Mouse (Mus musculus) mesoderm, embryonic 11.5 days (tissue): ENCODE measurements at regions not wholly inside any gene's neighbourhood (a gene's known extent, or its start where the extent isn't known, plus 50 kb on each side); places are given as distances from the start of the nearest gene placed in this dataset.
A peak's percentile ranks its signal among the peaks of the same experiment; 100 is the strongest.

ENCODE experiments used
- DNase-seq: peaks from one replicate; pipeline ENCODE4 v3.0.0-alpha.2; 2012; ENCODE audit warnings: low read depth, low spot score

DNA sequence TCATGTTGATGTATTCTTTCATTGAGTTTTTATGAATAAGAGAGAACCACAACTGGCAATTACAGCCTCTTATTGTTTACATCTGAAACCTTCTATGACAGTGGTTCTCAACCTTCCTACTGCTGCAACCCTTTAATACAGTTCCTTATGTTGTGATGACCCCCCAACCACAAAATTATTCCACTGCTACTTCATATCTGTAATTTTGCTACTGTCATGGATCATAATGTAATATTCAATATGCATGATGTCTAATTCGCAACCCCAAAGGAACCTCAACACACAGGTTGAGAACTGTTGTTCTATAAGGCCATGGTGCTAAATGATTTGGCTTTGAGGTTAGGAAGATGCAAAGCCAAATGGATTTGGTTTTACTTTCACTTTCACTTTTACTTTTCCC is 227.9 kb upstream of the Zic4 start:
- no peak for DNase-seq

DNA sequence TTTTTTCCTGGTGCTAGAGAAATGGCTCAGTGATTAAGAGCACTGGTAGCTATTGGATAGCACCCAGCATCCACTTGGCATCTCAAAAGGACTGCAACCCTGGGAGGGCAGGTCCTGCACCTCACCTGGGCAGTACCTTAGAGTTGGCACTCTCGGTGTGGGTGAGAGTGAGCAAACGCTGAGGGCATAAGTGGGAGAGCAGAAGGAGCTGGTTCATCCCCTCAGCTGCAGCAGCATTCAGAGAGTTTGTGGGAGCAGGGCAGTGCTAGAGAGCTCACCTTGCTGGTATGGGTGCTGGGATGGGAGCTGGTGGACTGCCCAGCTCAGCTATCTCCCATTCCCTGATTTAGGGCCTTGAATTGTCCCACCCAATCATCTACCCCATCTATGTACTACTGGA is 227.1 kb upstream of the Zic4 start:
- DNase-seq, result no peak

DNA sequence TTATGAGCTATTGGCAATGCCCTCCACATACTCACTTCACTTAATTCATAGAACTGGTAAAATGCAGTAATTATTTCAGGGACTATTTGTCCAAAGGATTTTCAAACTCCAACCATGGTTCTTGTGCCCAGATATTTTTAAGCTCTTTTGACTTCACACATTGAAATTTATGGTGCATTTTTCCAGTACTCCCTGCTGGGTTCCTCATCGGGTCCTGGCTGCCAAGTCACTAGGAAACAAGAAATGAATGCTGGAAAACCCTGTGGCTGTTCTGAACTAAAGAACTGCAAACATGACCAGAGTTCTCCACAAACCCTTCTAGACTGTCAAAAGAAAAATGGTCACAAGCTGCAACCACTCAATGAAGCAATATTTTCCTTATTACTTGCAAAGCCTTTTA is 221.6 kb upstream of the Zic4 start:
- DNase-seq, result no peak

DNA sequence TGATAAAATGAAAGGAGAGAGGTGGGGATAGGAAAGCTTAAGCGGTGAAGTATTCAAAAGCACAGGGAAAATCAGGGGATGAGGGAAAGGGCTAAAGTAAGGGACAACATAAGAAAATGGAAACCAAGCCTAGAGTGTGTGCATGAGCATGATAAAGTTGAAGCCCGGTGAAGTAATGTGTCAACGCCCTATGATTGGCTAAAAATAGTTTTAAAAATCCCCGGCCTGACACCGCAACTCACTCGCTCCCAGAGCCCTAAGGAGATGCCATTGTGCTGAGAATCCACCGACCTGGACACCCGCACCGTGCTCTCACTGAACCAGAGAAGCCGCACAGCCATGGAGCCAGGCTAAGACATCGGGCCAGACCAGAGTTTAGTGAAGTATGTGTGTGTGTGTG is 210.3 kb upstream of the Zic4 start:
- DNase-seq, result no peak

DNA sequence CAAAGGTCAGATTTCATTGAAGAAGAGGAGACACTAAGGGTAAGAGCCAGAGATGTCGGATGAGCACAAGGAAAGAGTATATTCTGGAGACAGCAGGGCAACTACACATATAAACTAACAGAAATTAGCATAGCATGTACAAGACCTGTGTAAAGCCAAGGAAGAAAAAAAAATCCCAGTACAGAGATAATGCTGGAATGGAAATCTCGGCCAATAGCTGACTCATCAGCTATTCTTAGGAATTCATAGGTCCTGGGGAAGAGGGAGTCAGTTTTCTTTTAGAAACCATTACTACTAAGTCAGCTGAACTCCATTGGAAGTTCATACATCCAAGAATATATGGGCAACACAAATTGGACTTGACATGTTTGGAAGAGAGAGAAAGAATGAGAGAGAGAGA is 202.9 kb upstream of the Zic4 start:
- no peak for DNase-seq

DNA sequence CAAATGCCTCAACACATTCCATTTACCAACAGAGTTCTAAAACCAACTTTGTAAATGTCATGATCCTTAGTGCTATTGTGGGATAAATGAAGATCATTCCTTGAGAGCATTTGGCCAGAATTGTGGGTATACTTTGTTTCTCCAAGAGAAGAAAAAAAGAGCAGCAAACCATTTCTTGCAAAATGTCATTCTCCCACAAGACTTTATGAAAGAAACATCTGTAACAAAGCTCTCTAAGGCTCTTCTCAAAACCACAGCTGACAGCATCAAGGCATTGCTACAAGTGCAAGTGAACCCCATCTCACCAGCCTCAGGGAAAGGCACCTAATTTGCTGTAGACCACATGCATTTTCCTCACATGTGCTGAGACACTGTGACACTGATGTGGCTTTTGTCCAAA is 194.3 kb upstream of the Zic4 start:
- DNase-seq, result peak; percentile 0

DNA sequence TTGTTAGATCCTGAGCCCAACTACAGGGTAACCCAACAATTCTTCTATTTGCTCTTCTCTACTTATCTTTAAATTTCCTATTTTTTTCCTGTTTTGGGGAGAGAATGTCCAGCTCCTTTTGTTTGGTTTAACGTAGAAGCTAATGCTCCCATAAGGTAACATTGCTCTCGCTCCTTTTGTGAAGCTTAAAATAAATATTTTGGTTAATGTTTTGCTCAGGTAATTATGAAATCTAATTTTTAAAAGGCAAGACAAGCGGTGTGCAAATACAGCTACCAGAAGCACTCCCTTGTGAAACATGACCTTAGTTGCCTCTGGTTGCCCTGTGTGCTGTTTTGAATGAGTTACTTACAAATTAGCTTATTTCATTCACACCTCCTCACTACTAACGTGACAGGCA is 169.0 kb upstream of the Zic4 start:
- no peak for DNase-seq

DNA sequence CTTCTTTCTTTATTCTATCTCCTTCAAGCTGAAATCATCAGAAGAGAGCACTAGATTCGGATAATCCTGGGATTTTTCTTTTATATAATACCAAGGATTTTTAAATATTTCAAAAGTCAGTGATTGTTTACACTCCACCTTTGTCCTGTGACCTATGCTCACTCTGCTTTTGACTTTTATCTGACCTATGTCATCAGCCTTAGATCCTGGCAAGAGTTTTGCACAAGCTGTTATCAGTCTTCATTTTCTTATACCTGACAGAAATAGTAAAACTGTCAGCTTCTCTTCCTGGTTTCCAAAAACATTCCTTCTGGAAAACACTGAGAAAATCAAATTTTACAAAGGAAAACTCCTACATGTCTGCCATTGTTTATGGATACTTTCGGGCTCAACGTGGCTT is 168.3 kb upstream of the Zic4 start:
- no peak for DNase-seq

DNA sequence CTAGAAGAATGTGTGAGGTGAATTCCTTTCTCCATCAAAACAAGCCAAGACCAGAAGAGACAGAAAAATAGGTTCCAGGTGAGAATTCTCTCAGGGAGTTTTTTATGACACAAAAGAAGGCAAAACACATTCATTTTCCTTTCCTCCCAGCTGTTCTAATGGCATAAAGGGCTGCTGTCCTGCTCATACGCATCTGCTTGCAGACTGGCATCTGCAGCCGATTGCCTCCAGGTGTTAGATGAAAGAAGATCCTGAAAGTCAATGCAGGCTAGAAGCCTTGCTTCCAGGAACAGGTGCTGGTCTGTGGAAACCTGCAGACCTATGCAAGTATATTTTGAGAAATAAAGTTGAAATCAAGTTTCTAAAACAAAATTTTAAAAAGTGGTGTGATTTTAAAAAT is 154.9 kb upstream of the Zic4 start:
- DNase-seq, result peak; percentile 59

DNA sequence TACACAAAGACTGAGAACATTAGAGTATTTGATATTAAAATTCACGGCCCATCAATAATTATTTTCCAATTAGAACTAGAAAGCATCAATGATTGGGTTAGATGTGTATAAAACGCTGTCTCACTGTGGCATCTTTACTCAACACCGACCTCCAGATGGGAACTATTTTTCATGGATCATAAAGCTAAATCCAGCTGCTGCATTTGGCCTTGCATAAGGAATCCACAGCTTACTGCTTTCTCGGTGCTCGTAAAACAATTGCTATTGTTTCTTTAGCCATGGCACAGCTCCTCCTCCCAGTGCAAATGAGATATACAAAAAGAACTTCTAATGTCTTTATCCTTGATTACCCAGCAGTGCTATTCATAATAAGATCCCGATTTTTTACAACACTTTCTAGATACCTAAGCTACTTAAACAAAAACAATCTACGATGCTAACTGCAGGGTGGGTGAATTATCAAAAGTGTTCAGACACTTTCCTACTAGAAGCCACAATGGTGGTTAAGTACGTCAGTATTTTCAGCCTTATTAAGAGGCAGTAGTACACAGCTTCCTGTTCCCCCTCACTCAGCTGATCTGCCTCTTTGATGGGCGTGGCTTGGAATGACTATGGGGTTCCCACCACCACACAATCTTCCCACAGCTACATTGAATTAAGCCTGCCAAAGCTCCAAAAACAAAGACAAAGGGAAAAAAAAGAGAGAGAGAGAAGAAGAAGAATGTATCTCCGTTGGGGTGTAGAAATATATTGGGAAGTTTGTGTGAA is 134.4 kb upstream of the Zic4 start:
- DNase-seq, result peak; percentile 17

DNA sequence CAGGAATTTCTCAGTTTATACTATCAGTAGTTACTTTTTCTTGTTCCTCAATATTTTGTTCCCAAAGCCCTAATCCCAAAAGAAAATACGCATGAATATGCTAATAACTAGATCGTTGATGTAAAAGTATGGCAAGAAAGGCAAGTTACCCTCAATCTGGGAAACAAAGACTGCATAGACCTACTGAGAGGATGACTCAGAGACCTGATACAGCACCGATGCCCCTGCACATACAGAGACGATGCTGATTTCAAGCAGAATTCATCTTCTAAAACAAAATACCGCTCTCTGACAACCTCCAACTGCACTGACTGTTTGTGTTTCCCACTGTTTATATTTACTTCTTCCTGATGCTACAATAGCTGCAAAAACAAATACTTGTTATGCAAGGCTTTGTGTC is 133.7 kb upstream of the Zic4 start:
- DNase-seq, result no peak

DNA sequence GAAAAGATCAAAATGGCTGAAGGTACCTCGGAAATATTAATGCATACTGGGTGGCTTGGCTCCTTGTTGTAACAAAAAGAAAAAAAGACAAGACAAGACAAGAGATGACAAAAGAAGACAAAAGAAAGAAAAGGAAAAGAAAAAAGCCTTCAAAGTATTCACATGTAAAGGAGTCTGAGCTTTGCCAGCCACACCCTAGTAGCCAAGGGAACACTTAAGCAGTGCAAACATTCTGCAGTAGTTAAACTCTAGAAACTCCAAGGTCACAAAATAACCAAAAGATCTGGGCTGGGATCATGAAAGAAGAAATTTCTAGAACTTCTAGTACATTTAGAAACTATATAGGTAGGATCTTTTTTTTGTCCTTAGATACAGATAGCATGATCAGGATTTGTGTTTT is 108.3 kb upstream of the Zic4 start:
- DNase-seq, result no peak

DNA sequence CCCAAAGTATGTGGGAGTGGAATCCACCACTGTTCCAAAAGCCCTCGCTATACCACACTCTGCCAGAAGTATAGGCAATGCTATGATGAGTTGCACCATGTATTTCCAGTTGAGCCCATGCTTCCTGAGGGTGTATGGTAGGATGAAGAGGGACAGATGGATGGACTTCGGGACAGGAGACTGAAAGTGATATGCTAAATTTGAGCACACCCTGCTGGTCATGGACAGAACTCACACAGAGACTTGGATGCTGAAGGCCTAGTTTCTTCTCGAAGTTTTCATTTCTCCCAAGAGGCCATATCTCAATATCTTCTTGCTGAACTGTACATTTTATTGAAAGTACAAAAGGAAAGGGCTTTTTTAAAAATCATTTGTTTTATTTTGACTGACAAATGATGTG is 70.9 kb upstream of the Zic4 start:
- no peak for DNase-seq
